Mouse (Mus musculus) myocyte (in vitro differentiated cells): ENCODE data around the gene Card14. TPM values are rescaled to one million over a fixed set of nuclear protein-coding genes. Genes with fewer than 3 reads are reported as not detected.

Source experiments
- H3K27me3 ChIP-seq: one replicate; pipeline ENCODE4 v1.6.1; 2011; ENCODE audit not compliant: control insufficient read depth, insufficient read depth, insufficient read length
- H3K36me3 ChIP-seq: one replicate; pipeline ENCODE4 v1.6.1; 2011; ENCODE audit not compliant: control insufficient read depth, insufficient read depth
- H3K4me2 ChIP-seq: one replicate; pipeline ENCODE4 v1.6.1; 2011; ENCODE audit warnings: low read depth, control low read depth
- H3K4me3 ChIP-seq: one replicate; pipeline ENCODE4 v1.5.1; 2011; ENCODE audit warnings: mild to moderate bottlenecking, control low read depth, moderate library complexity
- H3K79me2 ChIP-seq: one replicate; pipeline ENCODE4 v1.6.1; 2011; ENCODE audit not compliant: control insufficient read depth, insufficient read depth
- H3ac ChIP-seq: one replicate; pipeline ENCODE4 v1.6.1; 2011; ENCODE audit not compliant: control insufficient read depth, insufficient read length
- CEBPB ChIP-seq: IDR thresholded peaks from 2 replicates; pipeline ENCODE4 v1.6.1; 2011; ENCODE audit warnings: mild to moderate bottlenecking, moderate library complexity; ENCODE audit not compliant: poor library complexity, insufficient read depth, severe bottlenecking
- E2F4 ChIP-seq: IDR thresholded peaks from one replicate; pipeline ENCODE4 v1.6.1; 2011; ENCODE audit warnings: mild to moderate bottlenecking, control low read depth, moderate library complexity; ENCODE audit not compliant: insufficient read depth
- MAX ChIP-seq: IDR thresholded peaks from one replicate; pipeline ENCODE4 v1.6.1; 2011; ENCODE audit warnings: low read depth, mild to moderate bottlenecking, control low read depth
- MYOD1 ChIP-seq, 3 experiments: IDR thresholded peaks; one replicate each; pipeline ENCODE4 v1.6.1; 2011; ENCODE audit warnings: control low read depth in 2 of 3, low read depth in 2 of 3, mild to moderate bottlenecking in 2 of 3, moderate library complexity in 1 of 3; ENCODE audit not compliant: insufficient read length in 2 of 3, control insufficient read depth in 1 of 3
- MYOG ChIP-seq, 3 experiments: IDR thresholded peaks; one replicate each; pipeline ENCODE4 v1.6.1; 2011; ENCODE audit warnings: control low read depth in 2 of 3, low read depth in 2 of 3, mild to moderate bottlenecking in 2 of 3; ENCODE audit not compliant: insufficient read length in 2 of 3, control insufficient read depth in 1 of 3, insufficient read depth in 1 of 3
- POLR2A ChIP-seq: IDR thresholded peaks from one replicate; pipeline ENCODE4 v1.6.1; 2011; ENCODE audit warnings: low read depth, mild to moderate bottlenecking, control low read depth, moderate library complexity; ENCODE audit not compliant: insufficient read length
- POLR2AphosphoS2 ChIP-seq: IDR thresholded peaks from one replicate; pipeline ENCODE4 v1.6.1; 2011; ENCODE audit warnings: low read depth, control low read depth; ENCODE audit not compliant: insufficient read length
- REST ChIP-seq: IDR thresholded peaks from one replicate; pipeline ENCODE4 v1.6.1; 2011; ENCODE audit warnings: mild to moderate bottlenecking, control low read depth, moderate library complexity; ENCODE audit not compliant: insufficient read depth, insufficient read length
- SRF ChIP-seq: IDR thresholded peaks from one replicate; pipeline ENCODE4 v1.6.1; 2011; ENCODE audit warnings: low read depth; ENCODE audit not compliant: control insufficient read depth, insufficient read length
- TCF12 ChIP-seq: IDR thresholded peaks from one replicate; pipeline ENCODE4 v1.6.1; 2011; ENCODE audit warnings: mild to moderate bottlenecking, control low read depth; ENCODE audit not compliant: poor library complexity, insufficient read depth, severe bottlenecking
- TCF3 ChIP-seq: IDR thresholded peaks from one replicate; pipeline ENCODE4 v1.6.1; 2011; ENCODE audit warnings: low read depth, control low read depth; ENCODE audit not compliant: insufficient read length
- USF1 ChIP-seq: IDR thresholded peaks from one replicate; pipeline ENCODE4 v1.6.1; 2011; ENCODE audit warnings: low read depth, mild to moderate bottlenecking, control low read depth, moderate library complexity
- polyA plus RNA-seq: library from polyadenylated mRNA; unstranded; fragments of >200 nt; fragmentation: generic; extraction: Trizol; gene quantifications from one replicate; pipeline ENCODE4 v1.2.1, GENCODE M21; 2012; ENCODE audit warnings: missing spikeins

Gene Card14
- 1.1 TPM for polyA plus RNA-seq

DNA sequence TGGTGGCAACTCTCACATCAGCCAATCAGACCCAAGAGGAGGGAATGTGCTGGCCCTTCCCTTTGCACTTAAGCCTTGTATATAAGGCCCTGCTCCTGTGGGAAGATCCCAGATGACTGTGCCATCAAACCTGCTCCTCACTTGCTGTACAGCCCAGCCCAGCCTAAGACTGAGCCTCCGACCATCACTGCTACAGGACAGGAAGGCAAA is at the start of gene Card14:
TSS of gene Card14 (plus strand) at position 111 of the 210 bp plus-strand sequence.
- Histone ChIP-seq H3K27me3 (peaks cover 38% of the 10 kb centered on the region), H3K4me2 (peak within 1 kb of the TSS; percentile 51), H3K79me2 (no peaks in the 10 kb centered on the region), H3ac (no peak within 1 kb of the TSS), H3K36me3 (no peaks in the 10 kb centered on the region), H3K4me3 (no peak within 1 kb of the TSS)
- TF ChIP-seq MYOG (IDR thresholded peaks at IDR 0.05; ENCODE audit: control insufficient read depth in 1 of 3, insufficient read depth in 1 of 3, insufficient read length in 2 of 3, low read depth in 2 of 3) = no peak
- TF ChIP-seq POLR2A = peak; percentile 31

DNA sequence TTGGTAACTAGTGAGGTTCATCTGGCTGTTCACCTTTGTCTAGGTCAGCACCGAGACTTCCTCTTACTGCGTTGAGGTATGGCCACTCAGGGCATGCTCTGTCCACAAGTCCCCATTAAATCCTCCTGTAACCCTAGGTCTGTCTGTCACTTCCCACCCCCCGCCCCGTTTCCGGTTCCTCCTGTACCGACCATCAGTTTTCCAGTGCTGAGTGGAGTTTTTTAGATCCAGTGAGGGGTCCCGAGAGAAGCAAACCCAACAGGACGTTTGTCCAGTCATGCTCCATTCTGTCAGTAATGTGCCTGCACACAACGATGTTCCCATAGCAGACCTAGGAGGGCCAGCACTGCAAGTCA is 49.4 kb upstream of the Card14 start:
- Histone ChIP-seq H3K27me3 (peaks cover 41% of the 10 kb centered on the region), H3K4me2 (peak overlapping the region; percentile 93), H3ac (no peak overlapping the region), H3K4me3 (peak overlapping the region; percentile 17), H3K79me2 (no peaks in the 10 kb centered on the region), H3K36me3 (no peaks in the 10 kb centered on the region)
- TF ChIP-seq MYOD1 (IDR thresholded peaks at IDR 0.05; ENCODE audit: control insufficient read depth in 1 of 3, insufficient read length in 2 of 3, low read depth in 2 of 3) (no peak), SRF (no peak), POLR2A (no peak), MAX (no peak), REST (no peak), MYOG (IDR thresholded peaks at IDR 0.05; ENCODE audit: control insufficient read depth in 1 of 3, insufficient read depth in 1 of 3, insufficient read length in 2 of 3, low read depth in 2 of 3) (no peak), CEBPB (no peak), E2F4 (no peak), USF1 (no peak), TCF3 (no peak), POLR2AphosphoS2 (no peak), TCF12 (no peak)

DNA sequence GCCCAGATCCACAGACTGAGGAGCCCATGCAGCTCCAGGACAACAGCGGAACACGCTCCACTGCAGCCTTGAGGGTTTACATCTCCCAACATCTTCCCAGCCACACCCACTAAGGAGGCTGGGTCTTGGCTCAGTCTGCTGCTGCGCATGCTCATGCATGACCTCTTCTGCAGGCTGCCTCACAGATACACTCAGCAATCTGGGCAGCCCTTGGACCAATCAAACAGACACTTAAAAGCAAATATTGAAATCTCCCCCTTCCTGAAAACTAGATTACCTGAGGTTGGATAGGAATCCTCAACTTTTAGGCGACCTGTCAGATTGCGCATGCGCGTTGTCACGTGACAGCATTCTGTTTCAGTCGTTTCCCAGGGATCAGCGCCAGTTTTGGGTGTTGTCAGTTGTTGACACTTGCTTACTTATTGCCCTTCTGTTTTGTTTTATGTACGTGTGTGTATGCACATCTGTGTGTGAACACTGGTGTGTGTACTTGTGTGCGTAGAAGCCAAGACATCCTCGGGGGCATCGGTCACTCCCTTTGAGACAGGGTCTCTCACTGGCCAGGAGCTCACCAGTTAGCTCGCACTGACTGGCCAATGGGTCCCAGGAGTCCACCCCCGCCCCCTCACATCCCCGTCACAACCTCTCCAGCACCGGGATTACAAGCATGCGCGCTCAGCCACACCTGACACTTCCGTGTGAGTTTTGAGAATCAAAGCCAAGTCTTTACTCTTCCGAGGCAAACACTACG is 48.8 kb upstream of the Card14 start:
- peak overlapping the region; percentile 93 for H3K4me2 ChIP-seq
- peaks cover 40% of the 10 kb centered on the region for H3K27me3 ChIP-seq
- peak overlapping the region; percentile 17 for H3K4me3 ChIP-seq
- H3K79me2 ChIP-seq = no peaks in the 10 kb centered on the region
- TF ChIP-seq TCF3 = no peak
- TF ChIP-seq USF1 = peak; percentile 96
- TF ChIP-seq POLR2A = peak; percentile 63
- TF ChIP-seq MYOD1 (IDR thresholded peaks at IDR 0.05; ENCODE audit: control insufficient read depth in 1 of 3, insufficient read length in 2 of 3, low read depth in 2 of 3) = no peak
- TF ChIP-seq POLR2AphosphoS2 = peak; percentile 55
- H3K36me3 ChIP-seq = no peaks in the 10 kb centered on the region
- H3ac ChIP-seq = no peak overlapping the region

DNA sequence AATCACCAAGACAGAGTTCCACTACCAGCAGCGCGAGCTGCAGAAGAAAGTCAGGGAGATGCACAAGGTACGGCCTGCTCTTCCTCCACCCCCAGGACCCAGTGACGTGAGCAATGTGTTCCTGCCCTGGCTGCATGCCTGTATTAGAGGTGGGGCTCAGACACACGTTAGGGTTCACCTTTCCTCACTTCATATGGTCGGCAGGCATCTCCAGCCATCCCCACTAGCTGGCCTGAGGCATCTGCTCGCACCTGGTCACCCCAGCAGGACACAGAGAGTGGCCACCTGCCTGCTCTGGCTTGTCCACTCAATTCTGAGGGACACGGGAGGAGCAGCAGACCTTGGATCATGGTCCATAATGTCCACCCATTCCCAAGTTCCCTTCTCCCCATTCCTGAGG is 47.6 kb upstream of the Card14 start:
- Histone ChIP-seq H3K36me3 (no peaks in the 10 kb centered on the region), H3K27me3 (peaks cover 39% of the 10 kb centered on the region), H3K79me2 (no peaks in the 10 kb centered on the region), H3K4me2 (no peak overlapping the region), H3K4me3 (no peak overlapping the region), H3ac (no peak overlapping the region)
- TF ChIP-seq SRF = no peak
- TF ChIP-seq POLR2A = no peak
- no peak for TF ChIP-seq TCF12
- no peak for TF ChIP-seq POLR2AphosphoS2
- TF ChIP-seq MAX = no peak
- TF ChIP-seq MYOD1 (IDR thresholded peaks at IDR 0.05; ENCODE audit: control insufficient read depth in 1 of 3, insufficient read length in 2 of 3, low read depth in 2 of 3) = no peak
- no peak for TF ChIP-seq MYOG (IDR thresholded peaks at IDR 0.05; ENCODE audit: control insufficient read depth in 1 of 3, insufficient read depth in 1 of 3, insufficient read length in 2 of 3, low read depth in 2 of 3)
- no peak for TF ChIP-seq TCF3
- no peak for TF ChIP-seq E2F4
- TF ChIP-seq USF1 = no peak
- TF ChIP-seq REST = no peak
- no peak for TF ChIP-seq CEBPB

DNA sequence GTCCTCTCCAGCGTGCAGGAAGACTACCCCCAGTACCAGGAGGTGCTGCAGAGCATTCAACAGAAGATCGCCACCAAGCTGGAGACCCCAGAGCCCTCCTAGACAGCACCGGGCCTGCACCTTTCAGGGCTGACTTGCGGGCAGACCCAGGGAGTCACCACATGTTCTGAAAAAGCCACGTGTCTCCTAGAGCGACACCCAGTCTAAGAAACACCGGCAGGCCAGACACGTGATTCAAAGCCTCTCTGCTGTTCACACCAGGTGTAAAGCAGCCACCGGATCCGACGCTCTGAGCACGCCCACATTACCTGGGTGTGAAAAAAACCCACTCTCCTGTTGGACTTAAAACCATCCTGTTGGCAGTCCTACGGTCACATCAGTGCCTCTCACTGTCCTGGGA is 43.2 kb upstream of the Card14 start:
- no peaks in the 10 kb centered on the region for H3K36me3 ChIP-seq
- H3K79me2 ChIP-seq = no peaks in the 10 kb centered on the region
- TF ChIP-seq MAX = no peak
- TF ChIP-seq TCF12 = no peak
- TF ChIP-seq MYOD1 (IDR thresholded peaks at IDR 0.05; ENCODE audit: control insufficient read depth in 1 of 3, insufficient read length in 2 of 3, low read depth in 2 of 3) = no peak
- no peak for TF ChIP-seq REST
- TF ChIP-seq CEBPB = no peak
- TF ChIP-seq MYOG (IDR thresholded peaks at IDR 0.05; ENCODE audit: control insufficient read depth in 1 of 3, insufficient read depth in 1 of 3, insufficient read length in 2 of 3, low read depth in 2 of 3) = no peak
- TF ChIP-seq POLR2AphosphoS2 = no peak

More for the DNA sequence above, 43.2 kb upstream of the Card14 start:
- no peak overlapping the region for H3K4me2 ChIP-seq
- peaks cover 39% of the 10 kb centered on the region for H3K27me3 ChIP-seq
- no peak overlapping the region for H3ac ChIP-seq
- H3K4me3 ChIP-seq = no peak overlapping the region
